Mouse (Mus musculus) left cerebral cortex, postnatal 10 days (tissue): ENCODE data around the gene Inip. TPM values are rescaled to one million over a fixed set of nuclear protein-coding genes. Genes with fewer than 3 reads are reported as not detected.
A peak's percentile ranks its signal among the peaks of the same experiment; 100 is the strongest.
"Not testable (repeated sequence)": the region's sequence is repeated elsewhere in the genome, so short reads cannot be mapped to it uniquely, and the experiment has no call there.

Experiments used
- DNase-seq, 2 experiments: peaks; one replicate each; pipeline ENCODE4 v3.0.0; 2021 to 2022; ENCODE audit warnings: low spot score in 2 of 2, mixed read lengths in 1 of 2; ENCODE audit errors: extremely low spot score in 1 of 2
- intact Hi-C: fragments of 180-260 bp; cut with DNase I; formaldehyde crosslinking; loops from one replicate; pipeline ENCODE4 v1.15.1; 2025
- total RNA-seq, 2 experiments: library from RNA; stranded (reverse); gene quantifications; 2 replicates each; pipeline ENCODE4 v1.2.3; 2021

Inip gene
- total RNA-seq, 2 experiments from 2014 or later: 22.3 to 23.6 TPM

- intact Hi-C loops: no loop called here
Observed at GRCm38 (mm10) chr4:59816016-59816415, 14.6 kb upstream of the Inip start.

DNA sequence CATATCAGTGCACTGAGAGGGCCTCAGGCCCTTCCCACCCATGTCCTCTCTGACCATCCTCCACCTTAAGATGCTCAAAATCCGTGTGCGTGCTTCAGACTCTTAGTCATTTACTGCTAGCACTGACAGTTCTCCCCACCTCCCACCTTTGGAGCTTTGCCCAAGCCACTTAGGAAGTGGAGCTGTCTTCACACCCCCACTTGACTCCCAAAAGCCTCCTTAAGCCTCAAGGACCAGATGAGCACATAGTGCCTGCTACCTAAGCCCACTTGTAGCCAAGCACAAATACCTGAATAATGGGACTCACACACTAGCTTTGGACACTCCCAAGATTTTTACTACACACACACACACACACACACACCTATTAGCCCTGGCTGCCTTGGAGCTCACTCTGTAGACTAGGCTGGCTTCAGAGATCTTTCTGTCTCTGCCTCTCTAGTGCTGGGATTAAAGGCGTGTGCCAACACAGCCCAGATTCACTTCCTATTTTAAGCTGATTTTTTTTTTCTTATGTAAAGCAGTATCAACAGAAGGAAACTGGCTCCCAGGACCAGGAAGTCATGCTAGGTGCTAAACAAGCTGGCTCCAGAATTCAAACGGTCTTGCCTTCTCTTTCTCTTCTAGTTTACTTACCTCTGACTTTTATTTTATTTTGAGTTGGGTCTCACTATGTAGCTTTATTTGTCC is 13.9 kb upstream of the Inip start:
- intact Hi-C loops: no loop called here
- DNase-seq: no peak

More at GRCm38 (mm10) chr4:59816016-59816415, 14.6 kb upstream of the Inip start:
- DNase-seq: no peak

- intact Hi-C loops: no loop called here
Observed at GRCm38 (mm10) chr4:59814094-59814493, 12.7 kb upstream of the Inip start.

DNA sequence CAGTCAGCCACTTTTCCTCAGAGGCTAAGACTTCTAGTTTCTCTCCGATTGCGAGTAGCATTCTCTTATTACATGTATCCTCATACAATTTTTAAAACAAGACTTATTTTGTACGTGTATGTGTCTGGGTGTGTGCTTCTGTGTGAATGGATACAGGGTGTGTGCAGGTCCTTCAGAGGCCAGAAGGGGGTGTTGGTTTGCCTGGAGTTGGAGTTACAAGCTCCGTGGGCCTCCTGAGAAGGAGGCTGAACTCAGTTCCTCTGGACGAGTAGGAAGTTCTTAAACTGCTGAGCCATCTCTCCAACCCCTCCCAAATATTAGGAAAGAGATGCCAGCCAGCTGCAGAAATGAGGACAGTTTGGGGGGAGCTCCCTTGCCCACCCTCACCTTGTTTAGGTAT is 7.0 kb upstream of the Inip start:
- intact Hi-C loops: no loop called here
- no peak for DNase-seq

More at GRCm38 (mm10) chr4:59814094-59814493, 12.7 kb upstream of the Inip start:
- DNase-seq: no peak

- intact Hi-C loops: loop anchor here (2.0 kb wide), 1 partner anchor 63 kb away; no protein-coding TSS in a partner anchor
- DNase-seq: no peak
Observed at GRCm38 (mm10) chr4:59807521-59807920, 6.1 kb upstream of the Inip start.

DNA sequence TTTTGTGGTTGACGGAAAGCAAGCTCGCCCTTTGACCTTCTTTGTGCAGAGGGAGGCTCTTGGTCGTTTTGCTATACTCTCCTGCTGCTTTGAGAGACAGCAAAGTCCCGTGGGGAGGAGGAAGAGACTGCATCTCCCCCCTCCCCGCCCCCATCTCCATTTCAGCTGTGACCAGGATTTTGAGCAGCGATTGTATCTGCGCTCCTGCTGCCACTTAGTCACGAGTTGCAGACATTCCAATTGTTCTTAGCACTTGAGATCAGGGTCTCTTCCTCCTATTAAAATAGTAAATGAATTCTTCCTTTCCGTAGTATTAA is 5.4 kb upstream of the Inip start:
- intact Hi-C loops: loop anchor here (2.0 kb wide), 1 partner anchor 64 kb away; no protein-coding TSS in a partner anchor
- peak in 1 of 2 experiments; percentile 37 for DNase-seq

- peak in 1 of 2 experiments; percentile 64 for DNase-seq
- intact Hi-C loops: loop anchor here (2.0 kb wide), 1 partner anchor 65 kb away; no protein-coding TSS in a partner anchor
Observed at GRCm38 (mm10) chr4:59805968-59806878, 4.8 kb upstream of the Inip start.

DNA sequence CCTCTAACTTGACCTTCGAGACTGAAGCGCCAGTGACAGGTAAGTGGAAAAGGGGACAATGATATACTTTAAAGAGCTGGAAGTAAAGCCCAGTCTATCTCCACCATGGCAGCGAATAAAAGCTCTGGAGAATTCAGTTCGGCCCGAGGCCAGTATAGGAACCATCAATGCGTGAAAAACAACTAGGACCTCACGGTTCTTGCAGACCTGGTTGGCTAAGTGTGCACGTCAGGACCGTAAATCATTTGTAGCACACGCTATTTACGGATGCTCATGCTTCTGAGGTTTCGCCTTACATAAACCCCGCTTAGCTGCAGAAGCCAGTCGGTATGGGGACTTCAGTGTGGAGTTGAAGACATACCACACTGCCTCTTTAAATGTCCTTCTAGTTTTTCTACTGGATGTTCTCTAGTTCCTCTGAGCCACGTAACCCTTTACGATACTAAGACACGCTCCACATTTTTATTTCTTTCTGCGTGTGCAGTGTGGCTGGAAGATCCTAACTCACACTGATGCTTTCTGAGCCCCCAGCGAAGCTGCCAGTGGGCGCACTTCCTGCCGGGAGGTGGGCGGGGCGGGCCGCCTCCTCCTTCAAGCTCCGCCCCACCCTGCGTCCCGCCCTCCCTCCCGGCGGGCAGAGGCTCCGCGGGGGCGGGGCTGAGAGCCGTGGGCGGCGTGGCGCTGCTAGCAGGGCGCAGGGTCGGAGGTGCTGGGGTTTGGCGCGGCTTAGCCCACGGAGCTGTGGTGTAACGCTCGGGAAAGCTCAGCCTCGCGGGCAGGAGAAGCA is 4.0 kb upstream of the Inip start, which contains the start of gene Snx30:
Snx30 (plus strand) TSS at position 660 of the 787 bp plus-strand sequence.
- intact Hi-C loops: no loop called here
- peak; percentile 84 to 94 for DNase-seq

- intact Hi-C loops: no loop called here
- no peak for DNase-seq
Observed at GRCm38 (mm10) chr4:59804754-59805153, 3.4 kb upstream of the Inip start.

- intact Hi-C loops: no loop called here
- no peak for DNase-seq
Observed at GRCm38 (mm10) chr4:59803358-59803757, 2.0 kb upstream of the Inip start.

- intact Hi-C loops: no loop called here
- no peak for DNase-seq
Observed at GRCm38 (mm10) chr4:59802792-59803191, 1.4 kb upstream of the Inip start.

DNA sequence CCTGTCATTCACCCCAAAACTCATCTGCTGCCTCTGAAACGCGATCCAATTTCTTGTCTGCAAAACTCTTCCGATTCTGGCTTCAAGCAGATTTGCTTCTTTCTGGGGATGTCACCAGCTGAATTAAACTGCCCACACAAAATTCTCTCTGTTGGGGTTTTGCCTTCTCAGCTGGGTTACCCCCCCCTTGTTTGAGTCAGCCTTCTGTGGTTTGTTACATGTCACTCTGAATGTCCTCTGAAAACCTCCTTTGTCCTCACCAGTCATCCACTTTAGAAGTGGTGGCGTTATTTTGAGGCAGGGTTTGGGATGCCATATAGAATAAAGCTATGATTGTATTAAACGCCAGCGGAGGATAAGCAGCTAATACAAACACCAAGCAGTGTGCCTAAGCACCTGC is 718 bp upstream of the Inip start:
- intact Hi-C loops: no loop called here
- DNase-seq: no peak

- no peak for DNase-seq
- intact Hi-C loops: no loop called here
Observed at GRCm38 (mm10) chr4:59800181-59800580, 1.2 kb downstream of the Inip start.

DNA sequence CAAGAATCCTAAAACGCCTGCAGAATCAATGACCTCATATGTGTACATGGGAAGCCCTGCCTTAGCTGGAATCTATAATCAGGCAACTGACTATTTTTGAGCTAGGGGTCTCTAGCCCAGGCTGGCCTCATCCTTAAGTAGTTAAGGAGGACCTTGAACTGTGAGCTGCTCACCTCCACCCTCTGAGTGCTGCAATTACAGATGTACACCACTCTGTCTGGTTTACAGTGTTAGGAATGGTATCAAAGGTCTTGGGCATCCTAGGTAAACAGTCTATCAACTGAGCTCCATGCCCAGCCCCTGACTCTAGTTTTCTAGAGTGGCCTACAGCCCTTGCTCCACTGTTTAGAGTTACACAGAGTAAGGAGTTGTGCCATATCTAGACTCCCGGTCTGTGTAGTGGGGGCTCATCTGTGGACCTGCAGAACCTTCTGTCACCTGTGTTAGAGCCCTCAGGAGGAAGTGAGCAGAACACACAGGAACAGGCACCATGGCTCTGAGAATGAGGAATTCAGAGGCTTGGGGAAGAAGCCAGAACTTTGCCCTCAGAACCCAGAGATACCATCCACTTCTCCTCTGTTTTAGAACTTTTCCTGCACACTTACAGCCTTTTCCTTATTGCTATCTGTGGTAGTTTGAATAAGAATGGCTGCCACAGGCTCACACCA is 5.5 kb downstream of the Inip start:
- intact Hi-C loops: no loop called here
- no peak for DNase-seq

- no peak for DNase-seq
- intact Hi-C loops: no loop called here
Observed at GRCm38 (mm10) chr4:59794116-59794515, 7.3 kb downstream of the Inip start.

DNA sequence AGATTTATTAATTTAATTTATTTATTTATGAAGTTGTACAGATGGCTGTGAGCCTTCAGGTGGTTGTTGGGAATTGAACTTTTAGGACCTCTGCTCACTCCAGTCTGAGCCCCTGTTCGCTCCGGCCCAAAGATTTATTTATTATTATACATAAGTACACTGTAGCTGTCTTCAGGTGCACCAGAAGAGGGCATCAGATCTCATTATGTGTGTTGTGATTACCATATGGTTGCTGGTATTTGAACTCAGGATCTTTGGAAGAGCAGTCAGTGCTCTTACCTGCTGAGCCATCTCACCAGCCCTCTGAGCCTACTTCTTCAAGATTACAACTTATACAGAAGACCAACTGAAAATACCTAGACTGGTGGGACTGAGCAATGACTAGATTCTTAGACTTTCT is 7.8 kb downstream of the Inip start:
- intact Hi-C loops, DNase-seq: not testable (repeated sequence)

- no peak for DNase-seq
- intact Hi-C loops: loop anchor here (5.0 to 10.0 kb wide), 2 partner anchors 63 to 404 kb away; no protein-coding TSS in a partner anchor
Observed at GRCm38 (mm10) chr4:59789015-59789414, 12.4 kb downstream of the Inip start.

- intact Hi-C loops: loop anchor here (2.0 to 10.0 kb wide), 3 partner anchors 65 to 402 kb away; no protein-coding TSS in a partner anchor
- no peak for DNase-seq
Observed at GRCm38 (mm10) chr4:59787126-59787525, 14.3 kb downstream of the Inip start.
